Mouse (Mus musculus) hindbrain, embryonic 14.5 days (tissue): ENCODE measurements around the gene Pik3ap1. TPM values are rescaled to one million over a fixed set of nuclear protein-coding genes. Genes with fewer than 3 reads are reported as not detected.

ENCODE experiments used
- ATAC-seq: fragments of 200-750 bp; cut with Nextera tagmentation; 2 replicates; pipeline ENCODE4 v1.8.0; 2017; ENCODE audit warnings: moderate number of reproducible peaks, mild to moderate bottlenecking, moderate TSS enrichment, moderate library complexity; ENCODE audit not compliant: low FRiP score
- DNase-seq: peaks from one replicate; pipeline ENCODE4 v3.0.0-alpha.2; 2015; ENCODE audit warnings: low spot score
- H3K27ac ChIP-seq: fragments of 300-500 bp; sonication (generic); 2 replicates; pipeline ENCODE4 v1.5.1; 2014; ENCODE audit warnings: mild to moderate bottlenecking, moderate library complexity
- H3K27me3 ChIP-seq: fragments of 300-500 bp; sonication (generic); 2 replicates; pipeline ENCODE4 v1.6.1; 2014; ENCODE audit warnings: mild to moderate bottlenecking, low read length, mixed read lengths; ENCODE audit not compliant: control insufficient read depth, insufficient read depth
- H3K36me3 ChIP-seq: fragments of 300-500 bp; sonication (generic); replicated peaks from 2 replicates; pipeline ENCODE4 v1.6.1; 2014; ENCODE audit not compliant: control insufficient read depth, insufficient read depth
- H3K4me1 ChIP-seq: fragments of 300-500 bp; sonication (generic); replicated peaks from 2 replicates; pipeline ENCODE4 v1.6.1; 2014; ENCODE audit warnings: antibody characterized with exemption, low read length, mixed read lengths; ENCODE audit not compliant: control insufficient read depth, insufficient read depth
- H3K4me2 ChIP-seq: fragments of 300-500 bp; sonication (generic); replicated peaks from 2 replicates; pipeline ENCODE4 v1.6.1; 2014; ENCODE audit warnings: mild to moderate bottlenecking, moderate library complexity
- H3K4me3 ChIP-seq: fragments of 300-500 bp; sonication (generic); replicated peaks from 2 replicates; pipeline ENCODE4 v1.5.1; 2014; ENCODE audit warnings: mild to moderate bottlenecking, low read length
- H3K9ac ChIP-seq: fragments of 300-500 bp; sonication (generic); 2 replicates; pipeline ENCODE4 v1.6.1; 2014
- H3K9me3 ChIP-seq: fragments of 300-500 bp; sonication (generic); 2 replicates; pipeline ENCODE4 v1.6.1; 2016; ENCODE audit warnings: low read length; ENCODE audit not compliant: control insufficient read depth
- WGBS: fragments of 180-500 bp; shearing (Covaris S2); extraction: QIAGEN DNeasy Blood & Tissue Kit; methylation state at CpG from one replicate; pipeline ENCODE4 v1.1.7; 2014; 5-methylcytosine and 5-hydroxymethylcytosine counted together
- polyA plus RNA-seq: library from polyadenylated mRNA; unstranded; fragments of >200 nt; fragmentation: Nextera tagmentation; extraction: Ambion mirVana; gene quantifications from 2 replicates; pipeline ENCODE4 v1.2.1, GENCODE M21; 2014

Pik3ap1 gene
- polyA plus RNA-seq, 1 experiment from 2014 or later, result 2.2 TPM

- Histone ChIP-seq H3K27me3 (peaks cover 8% of the 10 kb centered on the region), H3K9me3 (no peaks in the 10 kb centered on the region), H3K4me3 (no peak overlapping the region), H3K4me2 (no peak overlapping the region), H3K36me3 (no peaks in the 10 kb centered on the region), H3K4me1 (no peaks in the 10 kb centered on the region), H3K27ac (no peak overlapping the region), H3K9ac (no peak overlapping the region)
- ATAC-seq (no peak), DNase-seq (no peak)
- 52% methylated on average over 6 of the region's 6 CpGs for WGBS
These were observed 4.4 kb upstream of the Pik3ap1 start for GRCm38 (mm10) chr19:41389351-41389750.

- Histone ChIP-seq H3K4me1 (no peaks in the 10 kb centered on the region), H3K9ac (no peak overlapping the region), H3K4me3 (no peak overlapping the region), H3K27ac (no peak overlapping the region), H3K36me3 (no peaks in the 10 kb centered on the region), H3K9me3 (no peaks in the 10 kb centered on the region), H3K4me2 (no peak overlapping the region), H3K27me3 (peaks cover 11% of the 10 kb centered on the region)
- ATAC-seq (no peak), DNase-seq (no peak)
- 97% methylated on average over 7 of the region's 7 CpGs for WGBS
These were observed 3.3 kb upstream of the Pik3ap1 start for GRCm38 (mm10) chr19:41388242-41388641.

- no peak for ATAC-seq
- H3K4me3 ChIP-seq, result no peak overlapping the region
These were observed 2.4 kb upstream of the Pik3ap1 start for GRCm38 (mm10) chr19:41387262-41387661.

GRCm38 (mm10) chr19:41384406-41384851 is 473 bp downstream of the Pik3ap1 start:
- H3K27ac ChIP-seq, result no peak overlapping the region
- DNase-seq (peak; percentile 37), ATAC-seq (no peak)

More at GRCm38 (mm10) chr19:41387262-41387661, 2.4 kb upstream of the Pik3ap1 start:
- no peak overlapping the region for H3K4me2 ChIP-seq
- H3K9ac ChIP-seq, result no peak overlapping the region
- 75% methylated on average over 2 of the region's 2 CpGs for WGBS
- H3K4me1 ChIP-seq, result no peaks in the 10 kb centered on the region
- no peaks in the 10 kb centered on the region for H3K36me3 ChIP-seq
- no peak for DNase-seq
- H3K27me3 ChIP-seq, result peaks cover 11% of the 10 kb centered on the region
- no peak overlapping the region for H3K27ac ChIP-seq
- no peaks in the 10 kb centered on the region for H3K9me3 ChIP-seq

GRCm38 (mm10) chr19:41382391-41382978 is 2.4 kb downstream of the Pik3ap1 start:
- no peak overlapping the region for H3K9ac ChIP-seq
- H3K9me3 ChIP-seq, result no peaks in the 10 kb centered on the region
- H3K27me3 ChIP-seq, result peaks cover 11% of the 10 kb centered on the region
- DNase-seq (no peak), ATAC-seq (no peak)
- H3K27ac ChIP-seq, result no peak overlapping the region
- H3K4me2 ChIP-seq, result no peak overlapping the region
- H3K4me3 ChIP-seq, result no peak overlapping the region
- H3K36me3 ChIP-seq, result no peaks in the 10 kb centered on the region
- no peaks in the 10 kb centered on the region for H3K4me1 ChIP-seq
- WGBS, result 84% methylated on average over 3 of the region's 3 CpGs

More at GRCm38 (mm10) chr19:41384406-41384851, 473 bp downstream of the Pik3ap1 start:
- Histone ChIP-seq H3K4me3 (peak overlapping the region; percentile 41), H3K4me1 (no peaks in the 10 kb centered on the region), H3K4me2 (peak overlapping the region; percentile 93), H3K9me3 (no peaks in the 10 kb centered on the region), H3K9ac (peak overlapping the region; percentile 35), H3K27me3 (peaks cover 11% of the 10 kb centered on the region), H3K36me3 (no peaks in the 10 kb centered on the region)
- 13% methylated on average over 12 of the region's 12 CpGs for WGBS

- Histone ChIP-seq H3K9ac (no peak overlapping the region), H3K27ac (no peak overlapping the region), H3K4me3 (no peak overlapping the region), H3K4me1 (no peaks in the 10 kb centered on the region), H3K4me2 (no peak overlapping the region), H3K9me3 (no peaks in the 10 kb centered on the region), H3K27me3 (peaks cover 11% of the 10 kb centered on the region), H3K36me3 (no peaks in the 10 kb centered on the region)
- no peak for ATAC-seq
- no peak for DNase-seq
- 78% methylated on average over 9 of the region's 9 CpGs for WGBS
These were observed 3.2 kb downstream of the Pik3ap1 start for GRCm38 (mm10) chr19:41381581-41382239.

GRCm38 (mm10) chr19:41379195-41379594 is 5.7 kb downstream of the Pik3ap1 start:
- ATAC-seq (no peak), DNase-seq (no peak)
- Histone ChIP-seq H3K9me3 (no peaks in the 10 kb centered on the region), H3K4me1 (no peaks in the 10 kb centered on the region), H3K27ac (no peak overlapping the region), H3K9ac (no peak overlapping the region), H3K4me2 (no peak overlapping the region), H3K27me3 (peaks cover 2% of the 10 kb centered on the region), H3K4me3 (no peak overlapping the region), H3K36me3 (no peaks in the 10 kb centered on the region)
- 92% methylated on average over 3 of the region's 3 CpGs for WGBS

- no peak overlapping the region for H3K9ac ChIP-seq
- no peak overlapping the region for H3K4me2 ChIP-seq
- no peaks in the 10 kb centered on the region for H3K27me3 ChIP-seq
- H3K9me3 ChIP-seq, result no peaks in the 10 kb centered on the region
- ATAC-seq (no peak), DNase-seq (no peak)
- H3K4me1 ChIP-seq, result no peaks in the 10 kb centered on the region
- H3K4me3 ChIP-seq, result no peak overlapping the region
- H3K27ac ChIP-seq, result no peak overlapping the region
- 82% methylated on average over 21 of the region's 21 CpGs for WGBS
- no peaks in the 10 kb centered on the region for H3K36me3 ChIP-seq
These were observed 9.1 kb downstream of the Pik3ap1 start for GRCm38 (mm10) chr19:41375791-41376190.

GRCm38 (mm10) chr19:41375096-41375495 is 9.8 kb downstream of the Pik3ap1 start:
- H3K36me3 ChIP-seq, result no peaks in the 10 kb centered on the region
- DNase-seq (no peak), ATAC-seq (no peak)
- H3K27ac ChIP-seq, result no peak overlapping the region
- H3K4me3 ChIP-seq, result no peak overlapping the region
- 95% methylated on average over 1 of the region's 1 CpGs for WGBS
- H3K4me2 ChIP-seq, result no peak overlapping the region
- no peaks in the 10 kb centered on the region for H3K27me3 ChIP-seq
- H3K9me3 ChIP-seq, result no peaks in the 10 kb centered on the region
- no peak overlapping the region for H3K9ac ChIP-seq
- H3K4me1 ChIP-seq, result no peaks in the 10 kb centered on the region
